Mouse (Mus musculus) megakaryocyte, embryonic 14.5 days (primary cell): Measurements from ENCODE around the gene Syce1.

Experiments
- FLI1 ChIP-seq: IDR thresholded peaks from 2 replicates; pipeline ENCODE4 v1.6.1; 2012; ENCODE audit warnings: low read length, inconsistent platforms, mixed read lengths
- GATA1 ChIP-seq: IDR thresholded peaks from 3 replicates; pipeline ENCODE4 v1.6.1; 2012; ENCODE audit warnings: mixed read lengths, low read length, inconsistent platforms, borderline replicate concordance

- TF ChIP-seq GATA1 (no peak), FLI1 (no peak)
These were observed 22.8 kb upstream of the Syce1 start for GRCm38 (mm10) chr7:140810496-140810895.
